12 mouse cellular contexts compared by ENCODE assay signal in the genomic region with DNA sequence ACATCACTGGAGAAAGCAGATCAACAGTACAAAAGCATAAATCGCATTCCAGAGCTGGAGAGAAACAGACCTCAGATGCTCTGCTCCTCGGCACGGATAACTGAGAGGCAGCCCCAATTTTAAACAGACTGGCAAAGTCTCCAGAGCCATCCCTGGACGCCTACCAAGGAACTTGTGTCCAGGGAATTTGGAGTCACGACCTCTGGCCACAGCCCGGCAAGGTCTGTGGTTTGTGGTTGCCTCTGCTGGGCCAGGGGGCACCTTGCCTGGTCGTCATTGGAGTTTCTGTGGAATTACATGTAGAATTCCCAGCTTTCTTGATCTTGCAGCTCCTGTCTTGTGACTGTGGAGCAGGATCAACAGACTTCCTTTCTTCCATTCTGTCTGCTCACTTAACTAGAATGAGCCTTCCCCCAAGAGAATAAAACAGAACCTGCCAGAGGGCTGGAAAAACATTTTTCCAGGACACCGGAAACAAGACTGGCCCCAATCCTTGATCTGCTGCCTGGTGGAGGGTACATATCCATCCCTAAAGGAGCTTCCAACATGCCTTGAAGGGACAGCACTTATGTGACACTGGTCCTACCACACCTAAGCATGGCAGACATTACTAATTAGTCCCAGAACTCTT. TPM values are rescaled to one million over a fixed set of nuclear protein-coding genes. Genes with fewer than 3 reads are reported as not detected.
DNase-seq lines count a peak whose midpoint lies in the region; ATAC-seq and TF ChIP-seq lines count a peak whose summit lies in the region.
"Had no signal": no experiment of that assay in that cellular context is flagged by ENCODE, and none has a peak within 500 bp of the region (broad histone marks: within the 10 kb centered on the region; RNA-seq: fewer than 3 reads in every experiment).

No protein-coding gene starts in this region.

- intact Hi-C loops in gastrocnemius, adult 2 months (cut with DNase I) = no loop called here
- intact Hi-C loops in gastrocnemius, postnatal 36 days (cut with DNase I) = no loop called here

- no peak overlapping the region for H3K4me3 ChIP-seq in gastrocnemius, adult 2 months
- H3K4me3 ChIP-seq in midbrain, embryonic 10.5 days = no peak overlapping the region
- H3K4me3 ChIP-seq in midbrain, embryonic 11.5 days (ENCODE audit: low read depth, low read length) = no peak overlapping the region
- no peak overlapping the region for H3K4me3 ChIP-seq in kidney, postnatal 0 days (replicated peaks; ENCODE audit: low read depth, low read length)
- H3K4me3 ChIP-seq: liver, embryonic 15.5 days had no signal

- peak overlapping the region; percentile 48 for H3K27ac ChIP-seq in gastrocnemius, adult 2 months
- 0 out of 2 replicates have a peak overlapping the region, but pooled peaks have one; percentile 47 for H3K27ac ChIP-seq in midbrain, embryonic 10.5 days (replicated peaks)
- H3K27ac ChIP-seq in midbrain, embryonic 11.5 days (ENCODE audit: low read depth, low read length) = no peak overlapping the region
- peak overlapping the region; percentile 93 for H3K27ac ChIP-seq in kidney, postnatal 0 days
- H3K27ac ChIP-seq: liver, embryonic 15.5 days; midbrain, embryonic 12.5 days had no signal

- H3K9ac ChIP-seq in midbrain, embryonic 11.5 days (ENCODE audit: low read length) = no peak overlapping the region
- 0 out of 2 replicates have a peak overlapping the region, but pooled peaks have one; percentile 5 for H3K9ac ChIP-seq in kidney, postnatal 0 days (ENCODE audit: low read depth, low read length)
- H3K9ac ChIP-seq: liver, embryonic 15.5 days had no signal

- no peaks in the 10 kb centered on the region for H3K9me3 ChIP-seq in midbrain, embryonic 10.5 days (replicated peaks)
- no peaks in the 10 kb centered on the region for H3K9me3 ChIP-seq in midbrain, embryonic 11.5 days (ENCODE audit: control insufficient read depth, low read length)
- no peaks in the 10 kb centered on the region for H3K9me3 ChIP-seq in kidney, postnatal 0 days (replicated peaks; ENCODE audit: low read length)
- H3K9me3 ChIP-seq: liver, embryonic 15.5 days; midbrain, embryonic 12.5 days had no signal

- H3K4me1 ChIP-seq in midbrain, embryonic 10.5 days = peaks cover 34% of the 10 kb centered on the region
- H3K4me1 ChIP-seq in midbrain, embryonic 11.5 days (ENCODE audit: control insufficient read depth, insufficient read depth, low read length) = peaks cover 9% of the 10 kb centered on the region
- peaks cover 37% of the 10 kb centered on the region for H3K4me1 ChIP-seq in kidney, postnatal 0 days (replicated peaks; ENCODE audit: insufficient read depth, low read length)

- peaks cover 49% of the 10 kb centered on the region for H3K27me3 ChIP-seq in midbrain, embryonic 10.5 days (ENCODE audit: low read depth, poor library complexity, severe bottlenecking)
- no peaks in the 10 kb centered on the region for H3K27me3 ChIP-seq in midbrain, embryonic 11.5 days (ENCODE audit: control insufficient read depth, insufficient read depth, low read length)
- H3K27me3 ChIP-seq in kidney, postnatal 0 days (ENCODE audit: insufficient read depth, low read length) = no peaks in the 10 kb centered on the region
- H3K27me3 ChIP-seq: CH12.LX; liver, embryonic 15.5 days had no signal

- no peak for ATAC-seq in midbrain, embryonic 11.5 days (ENCODE audit: low FRiP score)
- ATAC-seq in kidney, postnatal 0 days (replicated peaks; ENCODE audit: low FRiP score, low read depth) = no peak

- TF ChIP-seq CTCF in gastrocnemius, adult 2 months (IDR thresholded peaks at IDR 0.05) = no peak
- no peak for TF ChIP-seq CTCF in kidney, postnatal 0 days (IDR thresholded peaks at IDR 0.05; ENCODE audit: low read depth)

- WGBS in midbrain, embryonic 10.5 days = 50% methylated on average over 8 of the region's 8 CpGs
- WGBS in midbrain, embryonic 11.5 days = 48% methylated on average over 8 of the region's 8 CpGs
- 45% methylated on average over 8 of the region's 8 CpGs for WGBS in kidney, postnatal 0 days

- no peak overlapping the region for H3K4me2 ChIP-seq in midbrain, embryonic 11.5 days
- no peak overlapping the region for H3K4me2 ChIP-seq in kidney, postnatal 0 days (ENCODE audit: low read length)
- H3K4me2 ChIP-seq: liver, embryonic 15.5 days had no signal

- peak; percentile 65 for DNase-seq in gastrocnemius, adult 2 months
- DNase-seq in gastrocnemius, postnatal 36 days = no peak
- DNase-seq in midbrain, embryonic 10.5 days (ENCODE audit: low spot score) = no peak
- DNase-seq in midbrain, embryonic 11.5 days (ENCODE audit: low spot score, missing footprints) = no peak
- no peak for DNase-seq in kidney, postnatal 0 days (ENCODE audit: low spot score)
- DNase-seq in right cerebral cortex, postnatal 10 days (ENCODE audit: low spot score in 2 of 2) = no peak
- no peak for DNase-seq in thymus, postnatal 25 days
- DNase-seq in right cerebral cortex, adult 2 months (ENCODE audit: low spot score in 2 of 2) = no peak
- DNase-seq: cerebellum, postnatal 10 days had no signal

- no peaks in the 10 kb centered on the region for H3K36me3 ChIP-seq in midbrain, embryonic 10.5 days
- H3K36me3 ChIP-seq in midbrain, embryonic 11.5 days (ENCODE audit: control insufficient read depth, insufficient read depth, low read length) = no peaks in the 10 kb centered on the region
- H3K36me3 ChIP-seq in kidney, postnatal 0 days (ENCODE audit: insufficient read depth, low read length) = no peaks in the 10 kb centered on the region
- H3K36me3 ChIP-seq: liver, embryonic 15.5 days; midbrain, embryonic 12.5 days had no signal

RNA-seq across cellular contexts. Expression of a gene that starts 19.1 kb away (rescaled TPM):
- total RNA-seq in gastrocnemius, adult 2 months (2021) = 1 to 10 TPM; 3.7 to 8.3 TPM
- 1 to 10 TPM; 6.7 to 7.4 TPM for total RNA-seq in gastrocnemius, postnatal 36 days (2021)
- polyA plus RNA-seq in midbrain, embryonic 10.5 days (2016; fragmentation: Nextera tagmentation; extraction: Ambion mirVana) = 1.5 and 3.3 TPM in 2 replicates
- polyA plus RNA-seq in midbrain, embryonic 11.5 days (2014; fragmentation: Nextera tagmentation; extraction: Ambion mirVana) = 2.0 and 2.2 TPM in 2 replicates
- polyA plus RNA-seq in kidney, postnatal 0 days (2015; fragmentation: Nextera tagmentation; extraction: Ambion mirVana) = 2.4 and 2.6 TPM in 2 replicates
